Mouse (Mus musculus) T-helper 17 cell (primary cell): ENCODE results near the gene Arrdc5.

Source experiments
- in situ Hi-C, 2 experiments: fragments of 300-600 bp; cut with MboI, MseI; formaldehyde crosslinking; loops; 1 replicate in 1 of 2; 2 replicates in 1 of 2; pipeline ENCODE4 v1.15.1; 2025; ENCODE audit warnings: high pct_unique_total_duplicates in 2 of 2

Gene Arrdc5

DNA sequence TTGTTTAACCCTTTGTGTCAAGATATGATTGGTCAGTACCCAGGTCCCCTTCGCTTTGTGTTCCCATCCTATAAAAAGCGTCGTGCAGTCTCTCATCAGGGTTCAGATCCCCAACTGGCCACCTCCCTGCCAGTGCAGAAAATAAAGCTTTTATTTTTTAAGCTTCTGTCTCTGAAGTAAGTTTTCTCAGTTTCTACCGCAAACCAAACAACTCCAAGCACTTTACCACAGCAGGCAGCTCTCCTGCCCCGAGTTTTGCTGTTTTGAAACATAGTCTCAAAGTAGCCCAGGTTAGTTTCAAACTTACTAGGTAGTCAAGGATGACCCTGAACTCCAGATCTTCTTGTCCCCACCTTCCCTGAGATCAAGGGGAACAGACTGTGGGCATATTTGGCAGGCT lies 21.7 kb downstream of the Arrdc5 start:
- in situ Hi-C loops = no loop called here

DNA sequence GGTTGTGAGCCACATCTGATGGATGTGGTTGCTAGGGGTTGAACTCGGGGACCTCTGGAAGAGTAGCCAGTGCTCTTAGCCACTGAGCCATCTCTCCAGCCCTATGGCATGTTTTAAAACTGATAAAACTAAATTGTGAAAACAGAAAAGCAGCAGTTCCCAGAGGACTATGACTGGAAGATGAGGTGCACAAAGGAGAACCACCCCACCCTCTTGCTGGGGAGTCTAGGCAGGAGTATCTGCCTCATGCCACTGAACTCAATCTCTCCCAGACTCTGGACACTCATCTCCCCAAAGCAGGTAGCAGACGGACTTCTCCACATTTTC lies 22.6 kb downstream of the Arrdc5 start:
- in situ Hi-C loops = no loop called here

DNA sequence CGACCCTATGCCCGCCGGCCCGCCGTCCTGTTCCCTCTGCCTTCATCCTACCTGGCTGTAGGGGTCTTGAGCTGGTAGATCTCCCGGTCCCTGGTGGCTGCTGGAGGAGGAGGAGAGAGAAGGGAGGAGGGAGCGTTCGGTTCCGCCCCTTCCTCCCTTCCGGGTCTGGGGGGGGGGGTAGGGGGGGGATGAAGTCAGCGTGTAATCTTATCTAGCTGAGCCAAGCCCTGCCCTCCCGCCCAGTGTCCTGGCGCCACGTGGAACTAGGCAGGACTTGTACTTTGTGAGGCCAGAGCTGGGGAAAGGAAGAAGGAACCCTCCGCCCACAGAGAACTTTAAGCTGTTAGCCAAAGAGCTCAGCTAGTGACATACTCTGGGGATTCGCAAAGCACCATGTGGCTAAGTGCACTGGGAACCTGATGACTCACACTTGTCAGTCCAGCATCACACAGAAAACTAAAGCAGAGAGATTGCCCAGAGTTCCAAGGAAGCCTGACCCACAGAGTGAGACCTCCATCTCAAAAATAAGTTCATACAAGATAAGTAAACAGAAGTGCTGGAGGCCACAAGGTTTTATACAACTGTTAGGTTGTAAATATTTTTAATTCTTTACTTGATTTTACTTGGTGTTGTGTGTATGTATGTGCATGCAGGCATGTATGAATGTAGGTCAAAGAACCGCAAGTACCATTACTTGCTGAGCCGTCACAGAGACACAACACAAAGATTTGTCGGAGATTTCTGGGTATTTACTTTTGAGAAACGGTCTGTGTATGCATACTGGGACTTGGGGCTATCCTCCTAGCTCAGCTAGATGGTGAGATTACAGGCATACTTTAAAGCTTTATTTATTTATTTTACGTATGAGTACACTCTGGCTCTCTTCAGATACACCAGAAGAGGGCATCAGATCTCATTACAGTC lies 23.2 kb downstream of the Arrdc5 start, which contains the start of gene Ticam1:
TSS of gene Ticam1 (minus strand) at position 144 of the 924 bp plus-strand sequence.
- in situ Hi-C loops = no loop called here

- in situ Hi-C loops = no loop called here
Measured at GRCm38 (mm10) chr17:56275842-56276480, 24.1 kb downstream of the Arrdc5 start.

DNA sequence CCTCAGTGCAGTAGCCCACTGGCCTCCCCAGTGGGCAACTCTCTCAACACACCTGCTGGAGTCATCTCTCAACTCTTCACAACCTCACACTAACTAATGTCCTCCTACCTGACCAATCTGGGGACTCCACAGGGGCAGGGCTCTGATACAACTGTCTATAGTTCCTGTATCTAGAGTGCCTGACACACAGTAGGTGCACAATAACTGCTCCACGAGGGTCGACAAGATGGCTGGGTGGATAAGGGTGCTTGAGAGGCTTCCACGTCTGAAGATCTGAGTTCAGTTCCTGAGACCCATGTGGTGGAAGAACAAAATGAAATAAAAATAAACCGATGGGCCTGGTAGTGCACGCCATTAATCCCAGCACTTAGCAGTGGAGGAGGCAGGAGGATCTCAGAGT lies 26.1 kb downstream of the Arrdc5 start:
- in situ Hi-C loops = loop anchor here (25.0 kb wide), 3 partner anchors 562 to 1013 kb away; partner anchors contain the start of genes Vav1 (in 2 of the 2), Pot1b (in 1 of the 2) and Tnfsf14 (in 1 of the 2)

DNA sequence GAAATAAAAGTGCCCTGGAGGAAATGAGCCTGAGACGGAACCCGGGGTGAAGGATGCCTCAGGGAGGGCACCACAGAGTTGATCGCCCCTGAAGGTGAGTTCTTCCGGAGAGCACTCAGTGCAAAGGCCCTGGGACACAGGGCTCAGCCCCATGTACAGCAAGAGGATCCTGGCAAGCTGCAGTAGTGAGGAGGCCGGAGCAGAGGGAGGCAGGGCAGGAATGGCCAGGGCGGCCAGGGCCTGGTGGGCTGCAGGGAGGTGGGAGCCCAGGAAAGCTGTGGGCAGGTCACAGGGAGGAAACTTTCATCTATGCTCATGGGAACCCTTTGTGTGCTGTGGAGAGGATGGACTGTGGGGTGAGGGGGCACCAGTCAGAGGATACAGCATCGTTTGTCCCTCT lies 26.6 kb downstream of the Arrdc5 start:
- in situ Hi-C loops = loop anchor here (25.0 kb wide), 3 partner anchors 561 to 1014 kb away; partner anchors contain the start of genes Vav1 (in 2 of the 2), Pot1b (in 1 of the 2) and Tnfsf14 (in 1 of the 2)

DNA sequence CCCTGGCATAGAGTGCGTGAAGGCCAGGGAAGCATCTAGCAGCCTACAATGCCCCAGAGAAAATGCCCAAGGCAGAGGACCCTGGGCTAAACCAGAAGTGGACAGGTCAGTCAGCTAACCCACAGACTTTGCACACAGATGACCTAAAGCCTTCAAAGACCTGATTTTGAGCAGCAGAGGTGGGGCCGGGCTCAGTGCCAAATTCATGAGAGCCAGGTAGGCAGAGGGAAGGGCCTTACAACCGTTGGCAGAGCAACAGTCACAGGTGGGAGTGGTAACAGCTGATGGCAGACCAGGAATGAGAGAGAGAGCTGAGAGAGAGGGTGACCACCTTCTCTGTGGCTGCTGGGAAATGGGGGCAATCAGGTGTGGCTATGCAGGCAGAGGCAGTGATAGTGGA lies 27.4 kb downstream of the Arrdc5 start:
- in situ Hi-C loops = loop anchor here (25.0 kb wide), 3 partner anchors 560 to 1015 kb away; partner anchors contain the start of genes Vav1 (in 2 of the 2), Pot1b (in 1 of the 2) and Tnfsf14 (in 1 of the 2)

GRCm38 (mm10) chr17:56271609-56272253 lies 28.4 kb downstream of the Arrdc5 start:
- in situ Hi-C loops = loop anchor here (25.0 kb wide), 3 partner anchors 559 to 1016 kb away; partner anchors contain the start of genes Vav1 (in 2 of the 2), Pot1b (in 1 of the 2) and Tnfsf14 (in 1 of the 2)

- in situ Hi-C loops = loop anchor here (25.0 kb wide), 3 partner anchors 557 to 1018 kb away; partner anchors contain the start of genes Vav1 (in 2 of the 2), Pot1b (in 1 of the 2) and Tnfsf14 (in 1 of the 2)
Measured at GRCm38 (mm10) chr17:56269741-56270140, 30.3 kb downstream of the Arrdc5 start.

DNA sequence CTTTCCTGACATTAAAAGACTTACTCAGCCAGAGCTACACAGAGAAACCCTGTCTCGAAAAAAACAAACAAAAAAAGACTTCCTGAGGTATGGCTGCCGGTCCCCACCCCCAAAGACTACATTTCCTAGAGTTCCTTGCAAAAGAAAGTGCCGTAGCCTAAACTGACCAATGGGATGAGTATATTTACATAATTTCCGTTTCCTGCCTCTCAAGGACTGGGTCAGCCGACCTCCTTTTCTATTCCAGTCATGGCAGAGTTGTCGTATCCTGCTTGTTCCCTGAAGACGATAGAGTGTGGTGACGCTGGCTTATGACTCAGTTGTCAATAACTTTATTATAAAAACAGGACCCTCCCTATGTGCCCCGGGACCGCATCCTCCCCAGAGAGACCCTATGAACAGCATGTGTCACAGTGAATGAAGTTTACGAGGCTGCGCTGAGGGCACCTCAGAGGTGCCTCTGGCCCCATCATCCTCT lies 30.9 kb downstream of the Arrdc5 start:
- in situ Hi-C loops = loop anchor here (25.0 kb wide), 3 partner anchors 557 to 1018 kb away; partner anchors contain the start of genes Vav1 (in 2 of the 2), Pot1b (in 1 of the 2) and Tnfsf14 (in 1 of the 2)

DNA sequence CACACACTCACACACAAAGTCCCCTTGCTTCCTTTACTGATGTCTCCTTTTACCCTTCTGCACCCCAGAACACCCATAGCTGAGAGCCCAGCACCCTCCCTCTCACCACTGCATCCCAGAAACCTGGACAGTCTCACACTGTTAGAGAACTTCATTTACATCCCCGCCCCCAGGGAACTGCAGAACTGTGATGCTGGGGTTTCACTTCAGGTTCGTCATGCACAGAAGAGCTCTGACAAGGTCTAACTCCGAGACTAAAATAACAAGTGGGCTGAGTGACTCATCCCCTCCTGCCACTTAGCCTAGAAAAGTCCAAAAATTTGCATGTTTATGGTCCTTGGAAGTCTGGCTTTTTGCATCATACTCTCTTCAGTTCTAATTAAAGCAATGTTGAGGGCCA lies 33.8 kb downstream of the Arrdc5 start:
- in situ Hi-C loops = loop anchor here (25.0 kb wide), 3 partner anchors 554 to 1021 kb away; partner anchors contain the start of genes Vav1 (in 2 of the 2), Pot1b (in 1 of the 2) and Tnfsf14 (in 1 of the 2)

GRCm38 (mm10) chr17:56265869-56266268 lies 34.2 kb downstream of the Arrdc5 start:
- in situ Hi-C loops = loop anchor here (25.0 kb wide), 3 partner anchors 554 to 1021 kb away; partner anchors contain the start of genes Vav1 (in 2 of the 2), Pot1b (in 1 of the 2) and Tnfsf14 (in 1 of the 2)

DNA sequence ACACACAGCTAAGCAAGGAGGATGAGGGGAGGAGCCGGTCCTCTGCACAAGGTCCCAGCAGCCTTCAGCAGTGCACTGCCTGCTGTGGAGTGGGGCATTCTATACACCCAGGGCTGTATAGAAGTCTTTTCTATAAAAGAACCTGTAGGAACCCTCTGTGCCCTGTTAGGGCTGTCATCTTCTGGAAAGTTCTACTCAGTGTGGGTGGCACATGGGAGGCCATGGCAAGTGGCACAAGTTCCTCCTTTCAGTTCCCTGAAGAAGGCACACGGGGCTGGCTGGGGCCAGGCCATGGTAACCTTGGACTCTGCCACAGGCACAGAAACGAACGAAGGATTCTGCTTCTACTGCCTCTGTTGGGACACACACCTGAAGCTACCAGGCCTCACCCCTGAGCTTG lies 35.1 kb downstream of the Arrdc5 start:
- in situ Hi-C loops = loop anchor here (25.0 kb wide), 3 partner anchors 553 to 1022 kb away; partner anchors contain the start of genes Vav1 (in 2 of the 2), Pot1b (in 1 of the 2) and Tnfsf14 (in 1 of the 2)

- in situ Hi-C loops = loop anchor here (25.0 kb wide), 3 partner anchors 552 to 1023 kb away; partner anchors contain the start of genes Vav1 (in 2 of the 2), Pot1b (in 1 of the 2) and Tnfsf14 (in 1 of the 2)
Measured at GRCm38 (mm10) chr17:56264020-56264419, 36.1 kb downstream of the Arrdc5 start.

DNA sequence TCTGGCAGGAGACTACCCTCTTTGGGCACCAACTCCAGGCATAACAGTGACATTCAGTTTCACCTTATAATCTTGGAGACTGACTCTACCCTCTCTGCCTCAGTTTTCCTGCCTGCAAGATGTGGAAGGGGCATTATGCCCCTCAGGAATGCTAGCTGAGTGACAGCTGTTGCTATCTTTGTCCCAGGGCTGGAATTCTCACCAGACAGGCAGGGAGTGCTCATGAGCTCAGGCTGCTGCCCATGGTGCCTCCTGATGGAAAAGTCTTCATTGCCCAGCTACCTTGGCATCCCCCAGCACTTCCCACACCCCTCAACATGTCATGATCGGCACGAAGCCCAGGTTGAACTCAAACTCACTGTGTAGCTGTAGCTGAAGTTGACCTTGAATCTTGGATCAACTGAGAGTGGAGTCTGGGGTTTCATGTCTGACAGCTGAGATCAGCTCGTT lies 37.4 kb downstream of the Arrdc5 start:
- in situ Hi-C loops = loop anchor here (25.0 kb wide), 3 partner anchors 550 to 1025 kb away; partner anchors contain the start of genes Vav1 (in 2 of the 2), Pot1b (in 1 of the 2) and Tnfsf14 (in 1 of the 2)

GRCm38 (mm10) chr17:56261166-56261565 lies 38.9 kb downstream of the Arrdc5 start:
- in situ Hi-C loops = loop anchor here (25.0 kb wide), 3 partner anchors 549 to 1026 kb away; partner anchors contain the start of genes Vav1 (in 2 of the 2), Pot1b (in 1 of the 2) and Tnfsf14 (in 1 of the 2)

GRCm38 (mm10) chr17:56259301-56260037 lies 40.6 kb downstream of the Arrdc5 start:
- in situ Hi-C loops = loop anchor here (5.0 to 25.0 kb wide), 5 partner anchors 77 to 1028 kb away; partner anchors contain the start of genes Vav1 (in 2 of the 2), Mydgf (in 1 of the 2), Pot1b (in 1 of the 2) and Tnfsf14 (in 1 of the 2)

GRCm38 (mm10) chr17:56258812-56259211 lies 41.3 kb downstream of the Arrdc5 start:
- in situ Hi-C loops = loop anchor here (5.0 to 25.0 kb wide), 5 partner anchors 77 to 1028 kb away; partner anchors contain the start of genes Vav1 (in 2 of the 2), Mydgf (in 1 of the 2), Pot1b (in 1 of the 2) and Tnfsf14 (in 1 of the 2)

DNA sequence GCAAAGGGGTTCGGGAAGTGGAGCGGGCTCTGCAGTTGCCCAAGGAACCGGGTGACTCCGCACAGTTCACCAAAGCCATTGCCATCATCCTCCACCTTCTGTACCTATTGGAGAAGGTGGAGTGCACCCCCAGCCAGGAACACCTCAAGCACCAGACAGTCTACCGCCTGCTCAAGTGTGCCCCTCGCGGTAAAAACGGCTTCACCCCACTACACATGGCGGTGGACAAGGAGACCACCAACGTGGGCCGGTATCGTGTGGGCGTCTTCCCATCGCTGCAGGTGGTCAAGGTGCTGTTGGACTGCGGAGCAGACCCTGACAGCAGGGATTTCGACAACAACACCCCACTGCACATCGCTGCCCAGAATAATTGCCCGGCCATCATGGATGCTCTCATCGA lies 41.8 kb downstream of the Arrdc5 start:
- in situ Hi-C loops = loop anchor here (5.0 to 25.0 kb wide), 5 partner anchors 76 to 1029 kb away; partner anchors contain the start of genes Vav1 (in 2 of the 2), Mydgf (in 1 of the 2), Pot1b (in 1 of the 2) and Tnfsf14 (in 1 of the 2)
